Mouse (Mus musculus) embryonic fibroblast, embryonic 13.5 days (primary cell): Measurements from ENCODE around the gene Gm39566.

Source experiments
- CTCF ChIP-seq: IDR thresholded peaks from 2 replicates; pipeline ENCODE4 v1.5.1; 2011; ENCODE audit warnings: mild to moderate bottlenecking, control low read depth, low read length, moderate library complexity, borderline replicate concordance; ENCODE audit not compliant: insufficient read depth
- POLR2A ChIP-seq: IDR thresholded peaks from 2 replicates; pipeline ENCODE4 v1.6.1; 2011; ENCODE audit warnings: low read depth, mild to moderate bottlenecking, control low read depth, low read length, moderate library complexity

DNA sequence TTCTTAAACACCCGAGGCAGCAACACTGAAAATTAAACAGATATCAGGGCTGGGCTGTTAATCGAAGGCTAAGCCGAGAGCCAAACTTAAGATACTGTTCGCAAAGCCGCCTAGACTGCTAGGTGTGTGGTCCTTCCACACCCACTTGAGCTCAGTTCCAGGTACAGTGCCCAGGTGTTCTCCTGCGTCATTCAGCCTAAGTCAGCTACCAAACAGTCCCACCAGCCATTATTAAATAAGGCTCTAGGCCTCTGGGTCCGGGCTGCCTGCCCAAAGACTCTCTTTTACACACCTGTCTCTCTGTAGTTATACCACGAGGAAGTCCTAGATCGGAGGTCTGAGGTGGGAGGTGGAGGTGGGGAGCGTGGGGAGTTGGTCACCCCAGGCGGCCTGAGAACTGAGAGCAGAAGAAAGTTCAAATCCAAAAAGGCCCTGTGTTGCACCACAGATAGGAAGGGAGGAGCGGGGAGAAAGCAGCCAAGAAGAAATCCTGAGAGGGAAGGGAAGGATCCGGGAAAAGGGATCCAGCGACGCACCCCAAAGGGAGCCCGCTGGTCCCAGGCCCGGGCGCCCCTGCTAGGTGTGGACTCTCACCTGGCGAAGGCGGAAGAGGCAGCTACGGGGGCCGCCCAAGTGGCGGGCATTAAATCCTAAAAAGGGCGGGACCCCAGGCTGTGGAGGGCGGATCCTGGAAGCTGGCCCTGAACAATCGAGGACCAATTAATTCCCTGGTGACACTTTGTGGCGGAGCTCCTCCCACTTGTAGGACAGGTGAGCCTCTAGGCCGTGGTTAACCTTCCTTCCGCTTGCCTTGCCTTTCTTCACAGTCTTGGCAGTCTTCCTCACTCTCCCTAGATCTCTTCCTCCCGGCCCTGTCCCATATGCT is 43.3 kb upstream of the Gm39566 start, which contains the start of gene Tnk1:
- TF ChIP-seq CTCF (no peak), POLR2A (no peak)
